Mouse (Mus musculus): Measurements from ENCODE around the gene Amy1. TPM values are rescaled to one million over a fixed set of nuclear protein-coding genes. Genes with fewer than 3 reads are reported as not detected.
A peak's percentile ranks its signal among the peaks of the same experiment; 100 is the strongest.
"Not testable (repeated sequence)": the region's sequence is repeated elsewhere in the genome, so short reads cannot be mapped to it uniquely, and the experiment has no call there.

Gene Amy1
- 1 to 10 TPM in 1 of 2 experiments, under 1 TPM in 1; 0.56 to 1.4 TPM for total RNA-seq (2021)
- long read RNA-seq, experiment 1 = 0 reads
- long read RNA-seq, experiment 2, partial matches to known transcripts = 0 of 3 reads
- long read RNA-seq, experiment 2, other reads (novel, unspliced or antisense) = 1 of 3 reads

- DNase-seq = no peak
- intact Hi-C loops (cut with DNase I) = no loop called here
These were observed at the start of gene Amy1 for GRCm38 (mm10) chr3:113606599-113606998. TSS of gene Amy1 (minus strand) at chr3:113606699.

GRCm38 (mm10) chr3:113654335-113654734, 47.8 kb upstream of the Amy1 start:
- no peak for DNase-seq
- intact Hi-C loops (cut with DNase I) = loop anchor here (5.0 kb wide), 1 partner anchor 378 kb away; the partner anchor contains the start of gene Col11a1

- intact Hi-C loops (cut with DNase I) = loop anchor here (5.0 kb wide), 1 partner anchor 381 kb away; the partner anchor contains the start of gene Col11a1
- DNase-seq = not testable (repeated sequence)
These were observed 44.9 kb upstream of the Amy1 start for GRCm38 (mm10) chr3:113651386-113651785.

- intact Hi-C loops (cut with DNase I) = no loop called here
- no peak for DNase-seq
These were observed 33.0 kb upstream of the Amy1 start for GRCm38 (mm10) chr3:113639545-113639944.

GRCm38 (mm10) chr3:113634220-113634619, 27.7 kb upstream of the Amy1 start:
- DNase-seq = no peak
- intact Hi-C loops (cut with DNase I) = no loop called here

GRCm38 (mm10) chr3:113631611-113632010, 25.1 kb upstream of the Amy1 start:
- no peak for DNase-seq
- intact Hi-C loops (cut with DNase I) = no loop called here

- DNase-seq = no peak
- intact Hi-C loops (cut with DNase I) = no loop called here
These were observed 24.1 kb upstream of the Amy1 start for GRCm38 (mm10) chr3:113630564-113630963.

GRCm38 (mm10) chr3:113629606-113630359, 23.3 kb upstream of the Amy1 start, which contains the start of gene Rnpc3:
TSS of gene Rnpc3 (minus strand) at chr3:113630149.
- DNase-seq = peak; percentile 98
- intact Hi-C loops (cut with DNase I) = no loop called here

GRCm38 (mm10) chr3:113590844-113591243, 15.7 kb downstream of the Amy1 start:
- no peak for DNase-seq
- intact Hi-C loops (cut with DNase I) = no loop called here

- no peak for DNase-seq
- intact Hi-C loops (cut with DNase I) = no loop called here
These were observed 31.9 kb downstream of the Amy1 start for GRCm38 (mm10) chr3:113574578-113574977.

GRCm38 (mm10) chr3:113574138-113574537, 32.4 kb downstream of the Amy1 start:
- no peak for DNase-seq
- intact Hi-C loops (cut with DNase I) = no loop called here

GRCm38 (mm10) chr3:113572158-113572557, 34.3 kb downstream of the Amy1 start:
- no peak for DNase-seq
- intact Hi-C loops (cut with DNase I) = no loop called here

GRCm38 (mm10) chr3:113539692-113540091, 66.8 kb downstream of the Amy1 start:
- intact Hi-C loops (cut with DNase I) = no loop called here
- DNase-seq = no peak

GRCm38 (mm10) chr3:113532328-113532727, 74.2 kb downstream of the Amy1 start, which contains the start of gene Amy2a1:
TSS of gene Amy2a1 (minus strand) at chr3:113532428.
- not testable (repeated sequence) for DNase-seq

More at GRCm38 (mm10) chr3:113532328-113532727, 74.2 kb downstream of the Amy1 start, which contains the start of gene Amy2a1:
- intact Hi-C loops (cut with DNase I) = not testable (repeated sequence)

Other genes with a start within 250 kb of the Amy1 start
- gene Amy2a1, start 74.3 kb downstream of the Amy1 start, total RNA-seq (2021) = not detected
- gene Rnpc3, start 23.4 kb upstream of the Amy1 start, total RNA-seq (2021) = 10 to 100 TPM; 12.9 to 14.6 TPM

All from heart, postnatal 14 days (tissue).